Mouse (Mus musculus): ENCODE measurements around the gene Lrrc36.

The Lrrc36 gene

GRCm38 (mm10) chr8:105433021-105433420, 19.6 kb downstream of the Lrrc36 start:
- no peak for DNase-seq

- DNase-seq: no peak
These were observed 20.1 kb downstream of the Lrrc36 start for GRCm38 (mm10) chr8:105433511-105433910.

- DNase-seq: no peak
These were observed 20.8 kb downstream of the Lrrc36 start for GRCm38 (mm10) chr8:105434136-105434535.

- DNase-seq: no peak
These were observed 22.8 kb downstream of the Lrrc36 start for GRCm38 (mm10) chr8:105436218-105436617.

- no peak for DNase-seq
These were observed 23.8 kb downstream of the Lrrc36 start for GRCm38 (mm10) chr8:105437078-105437748.

GRCm38 (mm10) chr8:105438865-105439264, 25.5 kb downstream of the Lrrc36 start:
- peak; percentile 72 to 77 for DNase-seq

GRCm38 (mm10) chr8:105441433-105441832, 28.1 kb downstream of the Lrrc36 start:
- peak; percentile 84 to 85 for DNase-seq

- DNase-seq: no peak
These were observed 29.3 kb downstream of the Lrrc36 start for GRCm38 (mm10) chr8:105442661-105443060.

GRCm38 (mm10) chr8:105445296-105446126, 32.1 kb downstream of the Lrrc36 start:
- peak in 1 of 2 experiments; percentile 31 for DNase-seq

GRCm38 (mm10) chr8:105446127-105446552, 32.8 kb downstream of the Lrrc36 start:
- peak; percentile 52 to 61 for DNase-seq

- DNase-seq: no peak
These were observed 34.8 kb downstream of the Lrrc36 start for GRCm38 (mm10) chr8:105448188-105448587.

- DNase-seq: no peak
These were observed 35.2 kb downstream of the Lrrc36 start for GRCm38 (mm10) chr8:105448596-105448995.

GRCm38 (mm10) chr8:105450977-105451376, 37.6 kb downstream of the Lrrc36 start:
- no peak for DNase-seq

- no peak for DNase-seq
These were observed 38.7 kb downstream of the Lrrc36 start for GRCm38 (mm10) chr8:105451903-105452603.

- DNase-seq: peak in 1 of 2 experiments; percentile 28
These were observed 39.9 kb downstream of the Lrrc36 start for GRCm38 (mm10) chr8:105453296-105453695.

GRCm38 (mm10) chr8:105454088-105454487, 40.7 kb downstream of the Lrrc36 start:
- no peak for DNase-seq

GRCm38 (mm10) chr8:105455218-105455617, 41.8 kb downstream of the Lrrc36 start:
- no peak for DNase-seq

- DNase-seq: peak in 1 of 2 experiments; percentile 34
These were observed 47.9 kb downstream of the Lrrc36 start for GRCm38 (mm10) chr8:105461085-105461803.

GRCm38 (mm10) chr8:105464595-105464994, 51.2 kb downstream of the Lrrc36 start:
- peak in 1 of 2 experiments; percentile 52 for DNase-seq

- no peak for DNase-seq
These were observed 52.9 kb downstream of the Lrrc36 start for GRCm38 (mm10) chr8:105466246-105466645.

- no peak for DNase-seq
These were observed 53.4 kb downstream of the Lrrc36 start for GRCm38 (mm10) chr8:105466700-105467291.

GRCm38 (mm10) chr8:105467396-105467985, 54.1 kb downstream of the Lrrc36 start:
- no peak for DNase-seq
